Comparison of ENCODE assay signal across 8 mouse cellular contexts in genomic region chr2:83759667-83760066, GRCm38 (mm10). TPM values are rescaled to one million over a fixed set of nuclear protein-coding genes. Genes with fewer than 3 reads are reported as not detected.
DNase-seq lines count a peak whose midpoint lies in the region; ATAC-seq lines count a peak whose summit lies in the region.
"Had no signal": no experiment of that assay in that cellular context is flagged by ENCODE, and none has a peak within 500 bp of the region (broad histone marks: within the 10 kb centered on the region; RNA-seq: fewer than 3 reads in every experiment).

No protein-coding gene starts in this region.

- peak overlapping the region; percentile 71 for H3K27ac ChIP-seq in embryonic facial prominence, embryonic 10.5 days (replicated peaks)
- H3K27ac ChIP-seq in forebrain, embryonic 14.5 days (ENCODE audit: low read depth, low read length): no peak overlapping the region
- peak overlapping the region; percentile 55; the same call in 1 of the 2 replicates for H3K27ac ChIP-seq in hindbrain, embryonic 16.5 days (ENCODE audit: low read depth, low read length)
- no peak overlapping the region for H3K27ac ChIP-seq in midbrain, embryonic 16.5 days (ENCODE audit: low read length)
- H3K27ac ChIP-seq: liver, embryonic 13.5 days had no signal

- no peaks in the 10 kb centered on the region for H3K9me3 ChIP-seq in embryonic facial prominence, embryonic 10.5 days
- H3K9me3 ChIP-seq in forebrain, embryonic 14.5 days (replicated peaks; ENCODE audit: control insufficient read depth, low read length): no peaks in the 10 kb centered on the region
- H3K9me3 ChIP-seq in hindbrain, embryonic 16.5 days (ENCODE audit: control insufficient read depth, low read length): no peaks in the 10 kb centered on the region
- no peaks in the 10 kb centered on the region for H3K9me3 ChIP-seq in midbrain, embryonic 16.5 days (replicated peaks; ENCODE audit: control insufficient read depth, low read length, poor library complexity, severe bottlenecking)
- H3K9me3 ChIP-seq: liver, embryonic 13.5 days had no signal

- ATAC-seq in forebrain, embryonic 14.5 days: peak; percentile 76
- ATAC-seq in hindbrain, embryonic 16.5 days: peak; percentile 81
- ATAC-seq in midbrain, embryonic 16.5 days: peak; percentile 86

- H3K4me3 ChIP-seq in embryonic facial prominence, embryonic 10.5 days: no peak overlapping the region
- no peak overlapping the region for H3K4me3 ChIP-seq in forebrain, embryonic 14.5 days (ENCODE audit: low read depth, low read length)
- no peak overlapping the region for H3K4me3 ChIP-seq in hindbrain, embryonic 16.5 days (ENCODE audit: low read length)
- H3K4me3 ChIP-seq in midbrain, embryonic 16.5 days (ENCODE audit: low read depth, low read length): no peak overlapping the region
- H3K4me3 ChIP-seq: liver, embryonic 13.5 days had no signal

- peaks cover 18% of the 10 kb centered on the region for H3K4me1 ChIP-seq in embryonic facial prominence, embryonic 10.5 days
- H3K4me1 ChIP-seq in forebrain, embryonic 14.5 days (ENCODE audit: control insufficient read depth, insufficient read depth, low read length): peaks cover 8% of the 10 kb centered on the region
- H3K4me1 ChIP-seq in hindbrain, embryonic 16.5 days (ENCODE audit: control insufficient read depth, insufficient read depth, low read depth, low read length): peaks cover 8% of the 10 kb centered on the region
- peaks cover 7% of the 10 kb centered on the region; the same call in 1 of the 2 replicates for H3K4me1 ChIP-seq in midbrain, embryonic 16.5 days (ENCODE audit: control insufficient read depth, insufficient read depth, low read length)
- H3K4me1 ChIP-seq: liver, embryonic 13.5 days had no signal

- H3K36me3 ChIP-seq in embryonic facial prominence, embryonic 10.5 days (replicated peaks): peaks cover 24% of the 10 kb centered on the region
- H3K36me3 ChIP-seq in forebrain, embryonic 14.5 days (ENCODE audit: control insufficient read depth, insufficient read depth, low read length): no peaks in the 10 kb centered on the region
- H3K36me3 ChIP-seq in hindbrain, embryonic 16.5 days (ENCODE audit: control insufficient read depth, insufficient read depth, low read length): no peaks in the 10 kb centered on the region
- H3K36me3 ChIP-seq in midbrain, embryonic 16.5 days (ENCODE audit: control insufficient read depth, insufficient read depth, low read length): no peaks in the 10 kb centered on the region

- H3K9ac ChIP-seq in forebrain, embryonic 14.5 days (ENCODE audit: low read length): no peak overlapping the region; the same call in 1 of the 2 replicates
- H3K9ac ChIP-seq in hindbrain, embryonic 16.5 days (ENCODE audit: low read depth, low read length): no peak overlapping the region
- no peak overlapping the region for H3K9ac ChIP-seq in midbrain, embryonic 16.5 days (ENCODE audit: low read depth, low read length)
- H3K9ac ChIP-seq: liver, embryonic 13.5 days had no signal

- H3K27me3 ChIP-seq in embryonic facial prominence, embryonic 10.5 days (replicated peaks; ENCODE audit: low read depth, poor library complexity, severe bottlenecking): no peaks in the 10 kb centered on the region
- no peaks in the 10 kb centered on the region for H3K27me3 ChIP-seq in forebrain, embryonic 14.5 days (replicated peaks; ENCODE audit: control insufficient read depth, insufficient read depth, low read length)
- H3K27me3 ChIP-seq in hindbrain, embryonic 16.5 days (replicated peaks; ENCODE audit: control insufficient read depth, insufficient read depth, low read length): no peaks in the 10 kb centered on the region
- H3K27me3 ChIP-seq in midbrain, embryonic 16.5 days (ENCODE audit: control insufficient read depth, insufficient read depth, low read depth, low read length): no peaks in the 10 kb centered on the region
- H3K27me3 ChIP-seq: liver, embryonic 13.5 days had no signal

- 56% methylated on average over 5 of the region's 5 CpGs for WGBS in embryonic facial prominence, embryonic 10.5 days
- 37% methylated on average over 5 of the region's 5 CpGs for WGBS in forebrain, embryonic 14.5 days
- 39% methylated on average over 5 of the region's 5 CpGs for WGBS in hindbrain, embryonic 16.5 days
- WGBS in midbrain, embryonic 16.5 days: 38% methylated on average over 5 of the region's 5 CpGs

- no peak overlapping the region; the same call in 1 of the 2 replicates for H3K4me2 ChIP-seq in forebrain, embryonic 14.5 days (ENCODE audit: low read length)
- H3K4me2 ChIP-seq in hindbrain, embryonic 16.5 days (ENCODE audit: low read length): peak overlapping the region; percentile 59
- H3K4me2 ChIP-seq in midbrain, embryonic 16.5 days (ENCODE audit: low read length): peak overlapping the region; percentile 42; the same call in 1 of the 2 replicates
- H3K4me2 ChIP-seq: liver, embryonic 13.5 days had no signal

- DNase-seq in embryonic facial prominence, embryonic 10.5 days (ENCODE audit: low spot score): peak; percentile 24
- peak; percentile 69 for DNase-seq in forebrain, embryonic 14.5 days (ENCODE audit: low spot score)
- no peak for DNase-seq in natural killer cell, adult 2 months (ENCODE audit: low spot score in 2 of 2)
- DNase-seq in right cerebral cortex, postnatal 4 days: no peak
- DNase-seq in gastrocnemius, postnatal 10 days: no peak
- DNase-seq: liver, embryonic 13.5 days had no signal

RNA-seq across cellular contexts. Expression of gene Itgav, which starts 35.5 kb away (rescaled TPM):
- polyA plus RNA-seq in embryonic facial prominence, embryonic 10.5 days (2016; fragmentation: Nextera tagmentation; extraction: Ambion mirVana): 54.0 and 55.7 TPM in 2 replicates
- polyA plus RNA-seq in forebrain, embryonic 14.5 days (2014; fragmentation: Nextera tagmentation; extraction: Ambion mirVana): 16.2 and 17.7 TPM in 2 replicates
- polyA plus RNA-seq in hindbrain, embryonic 16.5 days (2015; fragmentation: Nextera tagmentation; extraction: Ambion mirVana): 17.1 and 24.7 TPM in 2 replicates
- polyA plus RNA-seq in midbrain, embryonic 16.5 days (2015; fragmentation: Nextera tagmentation; extraction: Ambion mirVana): 19.9 and 20.5 TPM in 2 replicates
- 10 to 100 TPM; 63.7 to 76.4 TPM for total RNA-seq in gastrocnemius, postnatal 10 days (2021)

RNA-seq across cellular contexts. Expression of gene Fam171b, which starts 52.8 kb away (rescaled TPM):
- polyA plus RNA-seq in embryonic facial prominence, embryonic 10.5 days (2016; fragmentation: Nextera tagmentation; extraction: Ambion mirVana): 18.5 and 19.4 TPM in 2 replicates
- polyA plus RNA-seq in forebrain, embryonic 14.5 days (2014; fragmentation: Nextera tagmentation; extraction: Ambion mirVana): 55.9 and 66.5 TPM in 2 replicates
- 77.1 and 80.4 TPM in 2 replicates for polyA plus RNA-seq in hindbrain, embryonic 16.5 days (2015; fragmentation: Nextera tagmentation; extraction: Ambion mirVana)
- polyA plus RNA-seq in midbrain, embryonic 16.5 days (2015; fragmentation: Nextera tagmentation; extraction: Ambion mirVana): 87.2 and 94.6 TPM in 2 replicates
- total RNA-seq in gastrocnemius, postnatal 10 days (2021): 1 to 10 TPM; 3.9 to 5.5 TPM

Comparison
In these comparisons a context has a peak if more than half of its experiments do, and no peak if none do; other contexts are left out.
1. DNase-seq: peak in embryonic facial prominence, embryonic 10.5 days (single experiment) and forebrain, embryonic 14.5 days (single experiment); none in natural killer cell, adult 2 months (0 of 2), right cerebral cortex, postnatal 4 days (single experiment) and gastrocnemius, postnatal 10 days (single experiment).
2. H3K27ac ChIP-seq: peak in embryonic facial prominence, embryonic 10.5 days (single experiment) and hindbrain, embryonic 16.5 days (single experiment); none in forebrain, embryonic 14.5 days (single experiment) and midbrain, embryonic 16.5 days (single experiment).
3. Peak in every context shown above with its lines, with median percentiles within 50 percentile points of each other: ATAC-seq.